Comparison of ENCODE assay signal across 8 mouse cellular contexts in the genomic region with DNA sequence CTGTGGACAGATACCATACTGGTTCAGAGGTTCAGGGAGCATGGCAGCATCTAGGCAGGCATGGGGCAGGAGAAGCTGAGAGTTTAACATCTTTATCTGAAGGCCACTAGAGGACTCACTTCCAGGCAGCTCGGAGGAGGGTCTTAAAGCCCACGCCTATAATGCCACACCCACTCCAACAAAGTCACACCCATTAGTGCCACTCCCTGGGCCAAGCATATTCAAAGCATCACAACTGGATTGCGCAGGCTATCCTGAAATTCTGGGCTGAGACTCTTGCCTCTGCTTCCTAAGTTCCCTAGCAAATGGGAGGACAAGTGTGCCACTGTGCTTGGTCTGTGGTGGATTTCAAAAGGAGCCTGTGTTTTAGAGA. TPM values are rescaled to one million over a fixed set of nuclear protein-coding genes. Genes with fewer than 3 reads are reported as not detected.
A peak's percentile ranks its signal among the peaks of the same experiment; 100 is the strongest.
DNase-seq lines count a peak whose midpoint lies in the region; ATAC-seq and TF ChIP-seq lines count a peak whose summit lies in the region.

No protein-coding gene starts in this region.

- ATAC-seq in forebrain, postnatal 0 days: peak; percentile 51
- ATAC-seq in intestine, embryonic 16.5 days: peak; percentile 60
- peak; percentile 68 for ATAC-seq in midbrain, embryonic 11.5 days (ENCODE audit: low FRiP score)

- peak overlapping the region; percentile 60 for H3K27ac ChIP-seq in forebrain, postnatal 0 days (ENCODE audit: low read depth, low read length)
- H3K27ac ChIP-seq in intestine, embryonic 16.5 days (ENCODE audit: low read length): peak overlapping the region; percentile 94
- H3K27ac ChIP-seq in midbrain, embryonic 11.5 days (ENCODE audit: low read depth, low read length): no peak overlapping the region

- no peaks in the 10 kb centered on the region for H3K9me3 ChIP-seq in forebrain, postnatal 0 days (ENCODE audit: low read length)
- no peaks in the 10 kb centered on the region for H3K9me3 ChIP-seq in intestine, embryonic 16.5 days (ENCODE audit: control insufficient read depth, low read length)
- no peaks in the 10 kb centered on the region for H3K9me3 ChIP-seq in midbrain, embryonic 11.5 days (ENCODE audit: control insufficient read depth, low read length)

- H3K4me2 ChIP-seq in forebrain, postnatal 0 days (ENCODE audit: low read depth): peak overlapping the region; percentile 20; the same call in 1 of the 2 replicates
- peak overlapping the region; percentile 56 for H3K4me2 ChIP-seq in intestine, embryonic 16.5 days (ENCODE audit: low read depth, low read length)
- peak overlapping the region; percentile 32 for H3K4me2 ChIP-seq in midbrain, embryonic 11.5 days

- WGBS in forebrain, postnatal 0 days: 12% methylated on average over 3 of the region's 3 CpGs
- WGBS in intestine, embryonic 16.5 days: 2% methylated on average over 3 of the region's 3 CpGs
- 3% methylated on average over 3 of the region's 3 CpGs for WGBS in midbrain, embryonic 11.5 days

- H3K27me3 ChIP-seq in forebrain, postnatal 0 days (ENCODE audit: insufficient read depth, low read length): no peaks in the 10 kb centered on the region
- no peaks in the 10 kb centered on the region for H3K27me3 ChIP-seq in intestine, embryonic 16.5 days (replicated peaks; ENCODE audit: control insufficient read depth, insufficient read depth, low read length)
- H3K27me3 ChIP-seq in midbrain, embryonic 11.5 days (ENCODE audit: control insufficient read depth, insufficient read depth, low read length): no peaks in the 10 kb centered on the region

- H3K4me3 ChIP-seq in forebrain, postnatal 0 days (ENCODE audit: low read depth, low read length): no peak overlapping the region
- H3K4me3 ChIP-seq in intestine, embryonic 16.5 days (ENCODE audit: low read length): peak overlapping the region; percentile 44; the same call in 1 of the 2 replicates
- H3K4me3 ChIP-seq in midbrain, embryonic 11.5 days (ENCODE audit: low read depth, low read length): no peak overlapping the region

- peak overlapping the region; percentile 14; the same call in 1 of the 2 replicates for H3K9ac ChIP-seq in forebrain, postnatal 0 days
- H3K9ac ChIP-seq in intestine, embryonic 16.5 days (ENCODE audit: low read depth, low read length): peak overlapping the region; percentile 68; the same call in 1 of the 2 replicates
- peak overlapping the region; percentile 43; the same call in 1 of the 2 replicates for H3K9ac ChIP-seq in midbrain, embryonic 11.5 days (ENCODE audit: low read length)

- DNase-seq in CD4-positive, CD25-positive, alpha-beta regulatory T cell, adult 2 months (ENCODE audit: low read depth, low spot score): peak; percentile 78
- DNase-seq in R1 (ENCODE audit: low read depth, low spot score): peak; percentile 97
- peak; percentile 46 for DNase-seq in forebrain, postnatal 0 days
- no peak for DNase-seq in midbrain, embryonic 11.5 days (ENCODE audit: low spot score, missing footprints)
- DNase-seq in urinary bladder, postnatal 25 days (ENCODE audit: low spot score): no peak
- no peak for DNase-seq in right cerebral cortex, adult 18-20 months
- DNase-seq in frontal cortex, adult 2 months (ENCODE audit: extremely low spot score in 1 of 2, low spot score in 1 of 2): no peak

- H3K36me3 ChIP-seq in forebrain, postnatal 0 days (ENCODE audit: insufficient read depth): peaks cover 2% of the 10 kb centered on the region
- H3K36me3 ChIP-seq in intestine, embryonic 16.5 days (ENCODE audit: control insufficient read depth, insufficient read depth, low read length): no peaks in the 10 kb centered on the region
- no peaks in the 10 kb centered on the region for H3K36me3 ChIP-seq in midbrain, embryonic 11.5 days (ENCODE audit: control insufficient read depth, insufficient read depth, low read length)

- TF ChIP-seq CTCF in forebrain, postnatal 0 days (IDR thresholded peaks at IDR 0.05; ENCODE audit: low read depth): peak; percentile 33

- H3K4me1 ChIP-seq in forebrain, postnatal 0 days (ENCODE audit: insufficient read depth): peaks cover 16% of the 10 kb centered on the region
- H3K4me1 ChIP-seq in intestine, embryonic 16.5 days (ENCODE audit: control insufficient read depth, insufficient read depth, low read length): peaks cover 19% of the 10 kb centered on the region
- H3K4me1 ChIP-seq in midbrain, embryonic 11.5 days (ENCODE audit: control insufficient read depth, insufficient read depth, low read length): peaks cover 18% of the 10 kb centered on the region

RNA-seq across cellular contexts. Expression of gene Acot7, which starts 7.2 kb away (rescaled TPM):
- 191 and 193 TPM in 2 replicates for total RNA-seq in forebrain, postnatal 0 days (2014; rRNA removed)
- polyA plus RNA-seq in forebrain, postnatal 0 days (2015; fragmentation: Nextera tagmentation; extraction: Ambion mirVana): 411 and 466 TPM in 2 replicates
- 49.4 and 52.5 TPM in 2 replicates for polyA plus RNA-seq in intestine, embryonic 16.5 days (2015; fragmentation: Nextera tagmentation; extraction: Ambion mirVana)
- polyA plus RNA-seq in midbrain, embryonic 11.5 days (2014; fragmentation: Nextera tagmentation; extraction: Ambion mirVana): 92.5 and 93.5 TPM in 2 replicates
- polyA plus RNA-seq in frontal cortex, adult 2 months (2012; rRNA removed): 304 and 344 TPM in 2 replicates

RNA-seq across cellular contexts. Expression of gene Hes2, which starts 26.5 kb away (rescaled TPM):
- not detected in 2 replicates for total RNA-seq in forebrain, postnatal 0 days (2014; rRNA removed)
- polyA plus RNA-seq in forebrain, postnatal 0 days (2015; fragmentation: Nextera tagmentation; extraction: Ambion mirVana): not detected in 2 replicates
- 0.68 and 0.98 TPM in 2 replicates for polyA plus RNA-seq in intestine, embryonic 16.5 days (2015; fragmentation: Nextera tagmentation; extraction: Ambion mirVana)
- polyA plus RNA-seq in midbrain, embryonic 11.5 days (2014; fragmentation: Nextera tagmentation; extraction: Ambion mirVana): 1.0 and 1.4 TPM in 2 replicates
- not detected in 2 replicates for polyA plus RNA-seq in frontal cortex, adult 2 months (2012; rRNA removed)

RNA-seq across cellular contexts. Expression of gene Espn, which starts 33.0 kb away (rescaled TPM):
- total RNA-seq in forebrain, postnatal 0 days (2014; rRNA removed): 0.08 and 0.71 TPM in 2 replicates
- 0.50 and 0.69 TPM in 2 replicates for polyA plus RNA-seq in forebrain, postnatal 0 days (2015; fragmentation: Nextera tagmentation; extraction: Ambion mirVana)
- polyA plus RNA-seq in intestine, embryonic 16.5 days (2015; fragmentation: Nextera tagmentation; extraction: Ambion mirVana): 31.6 and 39.5 TPM in 2 replicates
- polyA plus RNA-seq in midbrain, embryonic 11.5 days (2014; fragmentation: Nextera tagmentation; extraction: Ambion mirVana): 0.33 and 0.61 TPM in 2 replicates
- 1.1 and 1.3 TPM in 2 replicates for polyA plus RNA-seq in frontal cortex, adult 2 months (2012; rRNA removed)

Comparison
In these comparisons a context has a peak if more than half of its experiments do, and no peak if none do; other contexts are left out.
1. DNase-seq: peak in CD4-positive, CD25-positive, alpha-beta regulatory T cell, adult 2 months (single experiment), R1 (single experiment) and forebrain, postnatal 0 days (single experiment); none in midbrain, embryonic 11.5 days (single experiment), urinary bladder, postnatal 25 days (single experiment), right cerebral cortex, adult 18-20 months (single experiment) and frontal cortex, adult 2 months (0 of 2).
2. H3K9ac ChIP-seq: peak in every context shown above with its lines; median percentile 68 in intestine, embryonic 16.5 days; 43 in midbrain, embryonic 11.5 days; 14 in forebrain, postnatal 0 days.
3. RNA of gene Espn, which starts 33.0 kb away (polyA plus RNA-seq): 31.6 to 39.5 TPM in intestine, embryonic 16.5 days; 1.1 to 1.3 TPM in frontal cortex, adult 2 months, 0.50 to 0.69 TPM in forebrain, postnatal 0 days and 0.33 to 0.61 TPM in midbrain, embryonic 11.5 days; every median in the first group is over 10 times any median in the second.
4. Peak in every context shown above with its lines, with median percentiles within 50 percentile points of each other: ATAC-seq and H3K4me2 ChIP-seq.